Mouse (Mus musculus) olfactory bulb, adult 2 months (tissue): ENCODE measurements around the gene Krt76.

Source experiments
- CTCF ChIP-seq: fragments of 200-500 bp; IDR thresholded peaks from 2 replicates; pipeline ENCODE4 v1.5.1; 2012; ENCODE audit warnings: low read depth, mild to moderate bottlenecking, low read length, moderate library complexity; ENCODE audit not compliant: insufficient read depth
- POLR2A ChIP-seq: fragments of 200-500 bp; IDR thresholded peaks from 2 replicates; pipeline ENCODE4 v1.6.1; 2012; ENCODE audit warnings: mild to moderate bottlenecking, low read depth, low read length, moderate library complexity; ENCODE audit not compliant: insufficient read depth

DNA sequence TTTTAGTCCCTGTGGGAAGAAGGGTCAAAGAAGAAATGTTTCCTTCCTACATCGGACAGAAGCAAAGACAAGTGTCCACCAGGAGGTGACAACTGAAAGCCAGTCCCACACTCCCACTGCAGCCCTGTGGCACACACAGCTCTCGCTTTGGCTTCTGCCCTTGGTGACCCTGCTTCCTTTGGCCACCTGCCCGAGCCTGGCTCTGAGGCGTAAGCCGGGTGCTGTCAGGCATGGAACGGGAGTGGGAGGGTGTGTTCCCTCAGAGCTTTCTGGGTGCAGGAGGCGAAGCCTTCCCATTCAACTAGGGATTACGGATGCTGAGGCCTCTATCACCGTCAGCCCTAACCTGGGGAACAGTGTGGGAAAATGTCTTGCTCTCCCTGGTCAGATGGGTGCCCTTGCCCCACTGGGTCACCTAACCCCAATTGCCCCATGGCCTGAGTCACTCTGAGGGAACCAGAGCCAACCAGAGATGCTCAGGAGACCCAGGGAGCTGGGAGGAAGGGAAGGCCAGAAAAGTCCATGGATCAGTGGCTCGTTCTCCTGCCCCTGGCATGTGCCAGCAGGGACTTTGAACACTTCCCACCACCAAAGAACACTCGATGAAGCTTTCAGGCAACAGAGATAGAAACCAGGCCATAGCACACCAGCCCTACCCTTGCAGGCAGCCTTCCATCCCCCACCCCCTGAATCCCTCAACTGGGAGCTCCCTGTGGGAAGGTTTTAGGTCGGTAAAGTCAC, 34.8 kb upstream of the Krt76 start:
- TF ChIP-seq POLR2A (no peak), CTCF (no peak)
